Mouse (Mus musculus) 3134 (cell line): ENCODE results near the gene Sap30l.

ENCODE experiments used
- DNase-seq: peaks from one replicate; pipeline ENCODE4 v3.0.0-alpha.2; 2011; ENCODE audit warnings: low spot score; ENCODE audit not compliant: insufficient read length; ENCODE audit errors: extremely low read depth

Sap30l gene

DNA sequence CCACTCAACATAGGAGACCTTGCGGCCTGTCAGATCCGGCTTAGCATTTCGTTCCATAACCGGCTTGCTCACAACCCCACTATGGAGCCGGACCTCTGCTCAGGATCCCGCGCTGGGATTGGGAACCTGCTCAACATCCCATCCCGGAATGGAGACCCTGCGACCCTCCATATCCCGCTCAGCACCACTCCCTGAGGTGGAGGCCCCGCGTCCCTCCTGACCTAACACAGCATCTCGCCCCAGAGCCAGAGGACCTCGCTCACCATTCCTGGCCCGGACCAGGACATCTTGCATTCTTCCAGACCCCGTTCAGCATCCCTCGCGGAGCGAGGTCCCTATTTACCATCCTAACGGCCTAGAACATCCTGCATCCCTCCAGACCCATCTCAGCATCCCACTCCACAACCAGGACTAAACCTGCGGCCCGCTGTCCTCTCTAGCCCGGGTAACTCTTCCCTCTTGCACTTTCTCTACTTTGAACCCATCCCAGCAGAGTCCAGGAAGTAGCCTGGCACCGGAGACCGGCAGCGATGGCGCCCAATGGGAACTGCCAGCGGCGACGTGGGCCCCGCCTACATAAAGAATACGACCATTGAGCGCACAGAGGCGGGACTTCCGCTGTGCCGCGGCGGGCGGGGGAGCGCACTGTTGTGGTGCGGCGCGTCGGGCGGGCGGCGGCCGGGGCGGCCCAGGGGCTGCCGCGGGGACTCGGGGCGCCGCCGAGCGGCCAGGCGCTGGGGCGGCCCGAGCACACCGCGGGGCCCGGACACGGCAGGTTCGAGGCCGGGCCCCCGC lies at the start of gene Sap30l:
Sap30l (plus strand) TSS at position 667 of the 795 bp plus-strand sequence.
- peak; percentile 96 for DNase-seq

DNA sequence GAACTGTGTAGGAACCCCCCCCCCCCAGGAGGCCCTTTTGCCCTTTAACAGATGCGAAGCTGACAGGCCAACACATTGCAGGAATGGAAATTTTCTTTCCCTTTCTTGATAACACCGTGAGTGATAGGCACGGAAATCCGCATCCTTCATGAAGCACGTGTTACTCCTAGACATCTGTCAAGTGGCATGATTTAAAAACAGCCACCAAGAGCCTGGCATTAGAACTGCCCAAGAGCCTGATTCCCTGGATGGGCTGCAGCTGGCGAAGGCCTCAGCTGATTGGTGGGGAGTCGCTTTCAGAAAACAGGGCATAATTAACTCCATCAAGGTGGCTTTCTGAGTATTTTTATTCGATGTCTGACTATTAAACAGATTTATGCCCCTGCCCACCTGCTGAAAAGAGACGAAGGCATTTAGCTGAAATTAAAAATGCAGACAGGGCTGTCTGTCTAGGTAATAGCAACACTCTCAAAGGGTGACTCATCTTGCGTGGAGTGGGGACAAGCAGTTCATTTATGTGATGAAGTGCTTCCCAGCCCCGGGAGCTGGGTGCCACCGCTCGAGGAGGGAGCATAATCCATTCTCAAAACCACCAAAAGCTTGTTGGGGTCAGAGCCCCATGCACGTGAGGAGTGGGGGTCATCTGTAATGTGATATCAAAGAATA lies 47.8 kb upstream of the Sap30l start:
- no peak for DNase-seq

DNA sequence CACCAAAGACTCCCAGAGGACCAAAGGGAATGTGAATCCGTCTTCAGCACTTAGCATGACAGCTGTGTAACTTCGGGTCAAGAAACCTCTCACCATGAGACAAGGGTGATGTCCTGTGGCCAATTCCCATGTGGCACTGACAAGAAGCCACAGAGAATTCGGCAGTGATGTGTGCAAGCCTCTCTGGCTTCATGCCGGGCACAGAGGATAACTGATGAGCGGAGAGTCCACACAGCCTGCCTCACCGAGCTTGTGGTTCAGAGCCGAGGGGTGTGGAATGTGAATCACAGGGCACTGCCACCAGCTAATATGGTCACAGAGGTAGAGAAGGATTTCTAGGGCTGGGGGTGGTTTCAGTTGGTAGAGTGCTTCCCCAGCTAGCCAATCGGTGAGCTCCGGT lies 42.8 kb upstream of the Sap30l start:
- peak; percentile 78 for DNase-seq

DNA sequence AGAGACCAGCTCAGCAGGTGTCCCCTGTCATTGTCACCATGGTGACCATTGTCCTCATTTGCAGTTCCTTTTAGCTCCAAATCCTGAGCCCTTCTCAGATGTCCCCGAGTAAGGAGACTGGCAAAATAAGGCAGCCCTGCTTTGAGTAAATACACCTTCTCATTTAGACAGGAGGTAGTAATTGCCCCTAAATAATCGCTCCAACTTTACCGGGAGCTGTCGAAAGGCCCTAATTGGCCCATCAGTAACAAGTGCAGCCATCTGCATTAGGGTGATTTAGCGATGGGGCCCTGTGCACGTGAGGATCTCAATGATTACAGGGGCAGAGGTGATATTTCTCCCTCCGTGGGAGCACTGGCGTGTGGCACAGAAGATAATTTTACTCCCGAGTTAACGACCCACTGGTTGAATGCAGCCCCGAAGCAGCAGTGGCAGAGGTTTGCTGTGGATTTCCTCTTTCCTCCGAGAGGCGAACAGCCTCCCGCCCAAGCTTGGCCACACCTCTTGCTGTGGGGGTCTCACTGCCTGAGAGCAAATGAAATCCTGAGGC lies 40.9 kb upstream of the Sap30l start:
- DNase-seq = no peak

DNA sequence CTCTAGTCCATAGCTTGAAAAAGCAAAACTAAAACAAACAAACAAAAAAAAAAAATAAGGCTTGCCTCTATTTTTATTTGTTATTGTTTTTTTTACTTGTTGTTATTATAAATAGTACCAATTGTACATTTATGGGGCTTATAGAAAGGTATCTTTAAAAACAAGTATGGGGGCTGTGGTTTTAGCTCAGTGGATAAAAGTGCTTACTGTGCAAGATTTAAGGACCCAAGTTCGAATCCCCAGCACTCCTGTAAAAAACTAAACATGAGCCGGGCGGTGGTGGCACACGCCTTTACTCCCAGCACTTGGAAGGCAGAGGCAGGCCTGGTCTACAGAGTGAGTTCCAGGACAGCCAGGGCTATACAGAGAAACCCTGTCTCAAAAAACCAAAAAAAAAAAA lies 40.1 kb upstream of the Sap30l start:
- DNase-seq = no peak

DNA sequence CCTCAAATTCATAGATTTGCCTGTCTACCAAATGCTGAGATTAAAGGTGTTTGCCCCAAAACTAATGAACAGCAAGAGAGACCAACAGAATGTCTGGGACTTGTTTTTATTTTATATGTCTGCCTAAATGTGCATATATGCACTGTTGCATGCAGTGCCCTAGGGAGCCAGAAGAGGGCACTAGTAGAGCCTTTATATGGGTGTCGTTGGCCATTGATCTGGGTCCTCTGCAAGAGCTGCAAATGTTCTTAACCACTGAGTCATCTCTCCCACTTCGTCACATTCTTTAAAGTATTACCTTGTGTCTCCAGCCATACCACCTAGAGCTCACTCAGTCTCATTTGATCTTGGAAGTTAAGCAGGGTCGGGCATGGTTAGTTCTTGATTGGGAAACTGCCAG lies 37.3 kb upstream of the Sap30l start:
- no peak for DNase-seq

DNA sequence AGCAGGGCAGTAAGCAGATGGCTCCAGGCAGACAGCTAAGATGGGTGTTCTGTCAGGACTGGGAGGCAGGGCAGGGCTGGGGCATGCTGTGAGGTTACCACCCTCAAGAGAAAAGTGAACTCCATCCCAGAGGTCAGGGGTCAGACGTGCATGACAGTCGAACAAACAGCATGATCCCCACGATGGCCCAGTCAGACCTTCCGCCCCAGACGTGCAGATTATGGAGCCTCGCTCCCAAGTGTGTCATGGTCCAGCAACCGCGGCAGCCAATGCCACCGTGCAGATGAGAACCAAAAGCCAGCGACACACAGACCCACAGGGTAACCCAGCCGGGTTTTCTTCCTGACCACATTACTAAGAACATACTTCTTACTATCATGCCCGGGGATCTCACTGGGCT lies 34.8 kb upstream of the Sap30l start:
- DNase-seq = no peak

DNA sequence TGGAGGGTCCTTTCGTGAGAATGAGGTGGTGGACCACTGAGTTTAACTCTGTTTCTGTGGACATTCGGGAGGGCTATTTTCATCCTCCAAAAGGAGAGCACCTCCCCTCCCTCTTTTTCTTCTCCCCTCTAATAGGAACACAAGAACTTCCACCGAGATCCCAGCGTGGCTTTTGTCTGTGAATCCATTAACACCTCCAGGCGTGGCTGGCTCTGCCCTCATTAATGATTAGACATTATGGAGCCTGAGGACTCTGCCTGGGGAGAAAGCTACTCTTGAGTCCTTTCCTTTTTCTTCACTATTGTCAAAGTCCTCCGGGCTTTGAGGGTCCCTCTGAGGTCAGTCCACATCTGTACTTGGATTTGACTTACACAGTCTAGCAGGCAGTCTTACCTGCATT lies 34.3 kb upstream of the Sap30l start:
- no peak for DNase-seq

DNA sequence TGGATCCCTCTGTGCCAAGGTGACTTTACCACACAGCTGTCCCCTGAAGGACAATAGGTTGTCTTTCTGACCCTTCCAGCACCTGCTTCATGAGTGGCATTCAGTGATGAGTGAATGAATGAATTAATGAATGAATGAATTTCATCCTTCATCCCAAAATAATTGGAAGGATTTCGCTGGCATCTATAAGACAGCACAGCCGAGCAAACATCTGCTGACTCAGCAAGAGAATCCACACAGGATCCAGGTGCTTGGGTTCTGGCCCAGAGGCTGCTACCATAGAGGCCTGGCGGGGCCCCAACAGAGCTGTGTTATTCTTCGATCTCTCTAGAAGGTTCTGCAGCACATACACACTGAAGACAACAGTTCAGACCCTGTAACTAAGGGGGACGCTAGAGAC lies 30.7 kb upstream of the Sap30l start:
- no peak for DNase-seq

DNA sequence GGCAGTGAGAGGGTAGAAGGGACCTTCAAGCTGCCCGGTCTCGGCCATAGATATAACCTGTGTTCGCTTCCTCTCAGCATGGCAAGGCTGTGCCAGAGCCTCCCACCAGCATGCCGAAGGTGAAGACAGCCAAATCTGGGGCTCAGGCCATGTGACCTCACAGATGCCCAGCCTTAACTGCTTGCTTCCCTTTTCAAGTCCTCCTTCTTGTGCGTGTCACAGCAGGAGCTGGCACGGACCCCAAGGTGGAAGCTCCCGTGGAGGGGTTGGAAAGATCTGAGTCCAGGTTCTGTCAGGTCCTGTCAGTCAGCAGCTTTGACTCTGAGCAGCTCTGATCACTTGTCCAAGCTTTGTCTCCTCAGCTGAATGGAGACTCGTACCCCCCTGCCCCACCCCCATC lies 29.8 kb upstream of the Sap30l start:
- DNase-seq = no peak

DNA sequence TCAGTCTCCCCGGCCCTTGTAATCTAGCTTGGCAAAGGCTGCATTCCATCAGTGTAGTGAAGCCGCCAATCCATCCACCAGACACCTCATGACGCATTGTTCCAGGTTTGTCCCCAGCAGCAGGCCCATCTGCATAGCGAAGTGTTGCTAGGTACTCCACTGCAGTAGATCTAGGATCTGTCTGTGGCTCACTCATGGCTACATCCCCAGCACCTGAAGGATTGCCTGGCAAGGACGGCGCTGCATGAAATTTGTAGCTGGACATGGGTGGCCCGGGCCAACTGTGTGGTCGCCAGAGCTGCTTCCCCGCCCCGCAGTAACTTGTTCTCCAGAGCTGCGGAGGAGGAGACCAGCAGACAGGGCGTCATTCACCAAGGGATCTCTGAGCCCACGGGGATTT lies 28.0 kb upstream of the Sap30l start:
- no peak for DNase-seq

DNA sequence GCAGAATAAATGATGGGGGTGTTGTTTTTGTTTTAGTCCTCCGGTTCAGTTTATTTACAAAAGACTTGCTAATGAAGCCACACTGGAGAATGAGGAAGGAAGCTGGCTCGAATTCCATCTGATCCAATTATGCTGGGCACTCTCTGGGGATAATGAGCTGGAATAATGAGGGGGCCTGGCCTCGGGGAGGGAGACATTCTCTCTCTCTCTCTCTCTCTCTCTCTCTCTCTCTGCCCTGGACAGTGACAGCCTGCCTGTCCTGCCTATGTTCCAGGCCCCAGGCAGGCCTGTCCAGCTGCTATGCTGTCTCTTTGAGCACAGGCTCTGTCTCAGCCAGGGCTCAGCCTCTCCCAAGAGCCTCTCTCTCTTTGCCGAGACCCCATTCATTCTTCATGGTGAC lies 27.5 kb upstream of the Sap30l start:
- DNase-seq = no peak

DNA sequence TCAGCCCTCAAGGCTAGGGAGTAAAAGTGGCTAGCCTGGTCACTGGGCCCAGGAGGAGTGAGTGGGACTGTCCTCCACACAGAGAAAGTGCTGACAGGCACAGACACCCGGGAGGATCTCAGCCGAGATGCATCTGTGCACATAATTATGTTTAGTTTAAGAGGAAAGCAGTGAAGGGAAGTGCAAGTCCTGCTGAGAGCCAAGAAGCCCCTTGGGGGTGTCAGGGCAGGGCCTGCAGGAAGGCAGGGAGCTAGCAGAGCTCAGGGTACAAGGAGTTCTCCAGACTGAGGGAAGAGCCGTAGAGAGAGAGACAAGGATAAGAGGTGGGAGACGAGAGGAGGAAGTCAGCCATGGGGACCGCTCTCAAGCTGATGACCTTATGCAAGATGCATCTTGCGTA lies 25.6 kb upstream of the Sap30l start:
- DNase-seq = no peak

DNA sequence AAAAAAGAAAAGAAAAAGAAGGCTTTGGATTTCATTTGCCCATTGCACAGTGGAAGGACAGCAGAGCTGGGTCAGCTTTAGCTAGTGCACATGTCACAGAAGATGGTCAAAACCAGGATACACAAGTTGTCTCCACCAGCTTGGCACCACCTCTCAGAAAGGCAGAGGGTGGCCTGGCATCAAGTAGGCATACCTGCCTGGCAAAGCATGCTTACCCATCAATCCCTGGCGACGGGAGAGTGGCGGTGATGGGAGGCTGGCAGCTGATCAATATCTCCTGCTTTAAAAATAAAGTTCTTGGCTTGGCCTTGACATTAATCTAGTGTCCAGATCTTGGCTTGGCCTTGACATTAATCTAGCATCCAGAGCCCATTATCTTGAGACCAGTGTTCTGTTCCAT lies 24.9 kb upstream of the Sap30l start:
- DNase-seq = no peak

DNA sequence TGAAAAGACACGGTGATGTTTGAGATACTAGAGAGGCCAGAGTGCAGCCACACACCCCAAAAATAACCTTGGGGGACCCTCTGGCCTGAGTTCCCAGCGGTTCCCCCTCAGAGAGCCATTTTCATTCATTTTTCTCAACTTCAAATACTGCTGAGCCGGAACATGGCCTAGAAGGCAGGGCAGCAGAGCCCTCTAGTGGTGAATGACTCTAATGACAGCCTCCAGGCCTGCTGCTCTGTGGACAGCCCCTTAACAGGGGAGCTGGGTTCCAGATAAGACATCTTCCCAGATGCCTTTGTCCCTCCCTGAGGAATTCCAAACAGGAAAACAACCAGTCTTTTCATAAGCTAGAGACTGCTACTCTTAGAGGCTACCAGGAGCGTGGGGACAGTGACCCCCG lies 23.1 kb upstream of the Sap30l start:
- no peak for DNase-seq

DNA sequence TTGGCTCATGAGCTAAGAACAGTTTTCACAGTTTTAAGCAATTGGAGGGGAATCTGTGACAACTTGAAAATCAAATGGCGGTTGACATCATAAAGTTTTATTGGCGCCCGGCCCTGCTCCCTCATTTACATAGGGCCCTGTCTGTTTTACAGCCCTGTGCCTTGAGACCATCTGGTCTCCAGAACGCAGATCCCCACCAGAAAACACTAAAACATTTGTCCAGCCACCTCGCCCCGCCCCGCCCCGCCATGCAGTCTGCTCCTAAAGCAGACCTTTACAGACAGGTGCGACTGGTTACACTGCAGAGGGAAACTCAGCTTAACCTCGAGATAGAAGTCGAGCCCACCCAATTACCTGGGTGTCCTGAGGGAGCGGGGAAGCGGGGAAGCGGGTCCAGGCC lies 21.6 kb upstream of the Sap30l start:
- DNase-seq = no peak

DNA sequence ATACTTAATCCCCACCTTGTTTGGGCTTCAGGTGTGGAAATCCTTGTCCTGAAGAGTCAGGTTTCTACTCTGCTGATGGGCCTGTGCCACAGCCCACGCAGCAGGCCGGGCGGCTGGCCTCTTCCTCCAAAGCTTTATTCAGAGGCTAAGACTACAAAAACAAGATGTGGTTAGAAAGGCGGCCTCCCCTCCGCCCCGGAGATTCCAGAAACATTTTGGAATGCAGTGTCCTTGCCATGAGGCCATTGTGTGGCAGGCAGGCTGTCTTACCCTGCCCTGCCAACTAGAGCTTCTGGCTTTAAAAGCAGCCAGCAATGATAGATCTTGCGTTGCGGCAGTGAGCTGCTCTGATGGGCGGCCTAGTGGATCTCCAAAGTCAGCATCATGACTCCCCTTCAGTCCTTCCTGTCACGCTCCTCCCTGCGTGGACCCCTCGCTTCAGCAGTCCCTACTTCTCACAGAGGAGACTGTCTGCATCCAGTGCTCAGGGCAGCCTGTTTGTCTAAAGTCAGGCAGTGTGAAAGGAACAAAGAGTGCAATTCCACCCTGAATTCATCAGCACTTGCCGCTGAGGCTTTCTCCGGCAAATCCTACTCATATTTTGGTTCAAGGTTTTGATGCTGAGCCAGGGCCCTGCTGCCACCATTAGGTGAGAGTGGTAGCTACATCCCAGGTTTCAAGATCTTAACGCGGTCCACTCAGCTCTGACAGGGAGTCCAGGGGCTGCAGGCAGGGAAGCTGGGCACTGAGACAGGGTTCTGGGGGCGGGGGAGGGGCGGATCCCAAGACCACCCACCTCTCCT lies 14.6 kb upstream of the Sap30l start:
- DNase-seq = no peak

DNA sequence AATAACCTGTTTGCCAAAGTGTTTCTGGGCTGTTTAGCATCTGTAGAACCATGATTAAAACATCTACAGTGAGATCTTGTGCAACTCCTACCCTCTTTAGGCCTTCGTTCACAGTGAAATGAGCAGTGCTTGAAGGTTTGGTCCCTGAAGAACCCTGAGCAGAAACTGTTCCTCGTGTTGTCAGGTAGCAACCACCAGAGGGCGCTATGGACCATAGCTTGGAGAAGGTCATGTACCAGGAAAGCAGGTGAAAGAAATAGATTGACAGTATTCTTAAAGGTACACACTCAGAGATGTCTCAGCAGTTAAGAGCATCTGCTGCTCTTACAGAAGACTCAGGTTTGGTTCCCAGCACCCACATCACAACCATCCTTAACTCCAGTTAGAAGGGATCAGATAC lies 13.5 kb upstream of the Sap30l start:
- DNase-seq = no peak

DNA sequence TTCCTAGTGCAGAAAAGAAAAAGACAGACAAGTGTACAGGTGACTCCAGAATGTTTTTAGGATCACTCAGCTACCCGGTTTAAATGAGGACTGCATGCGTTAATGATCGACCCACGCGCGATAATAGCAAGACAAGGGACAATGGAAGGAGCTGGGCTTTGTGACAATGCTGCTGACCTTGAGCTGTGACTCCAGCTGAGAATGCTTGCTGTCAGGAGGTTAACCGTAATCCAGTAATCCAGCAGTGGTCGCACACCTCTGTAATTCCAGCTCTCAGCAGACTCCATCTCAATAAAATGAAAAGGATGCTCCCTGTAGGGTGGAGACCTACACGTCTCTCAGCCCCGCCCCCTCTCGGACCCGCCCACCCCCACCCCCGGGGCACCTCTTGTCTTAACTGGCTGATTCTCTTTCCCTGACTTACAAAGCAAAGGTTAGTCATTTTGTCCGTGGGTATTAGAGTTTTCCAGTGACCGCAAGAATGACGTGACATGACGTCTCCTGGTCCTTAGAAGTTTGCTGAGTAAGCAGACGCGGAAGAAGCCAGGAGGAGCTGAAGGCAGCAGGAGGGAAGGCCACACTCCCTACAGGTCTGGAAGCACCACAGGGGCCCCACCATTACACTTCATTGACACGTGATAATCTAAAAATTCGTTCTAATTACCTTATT lies 10.4 kb upstream of the Sap30l start:
- DNase-seq = peak; percentile 80

DNA sequence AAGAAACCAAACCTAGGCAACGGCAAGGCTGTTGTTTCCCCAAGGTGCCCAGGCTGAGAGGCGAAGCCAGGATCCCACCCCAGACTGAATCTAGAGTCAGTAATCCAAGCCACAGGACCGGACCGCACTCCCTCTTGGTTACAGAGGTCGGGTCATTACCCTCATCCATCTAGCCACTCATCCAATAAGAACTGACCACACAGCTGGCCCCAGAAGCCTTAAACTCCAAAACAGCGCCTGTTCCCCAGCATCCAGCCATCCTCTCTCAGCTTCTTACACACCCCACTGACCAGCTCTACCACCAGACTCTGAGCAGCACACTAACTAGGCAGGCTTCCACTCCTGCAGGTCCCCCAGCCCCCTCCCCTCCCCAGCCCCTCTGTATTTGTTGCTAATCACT lies 6.4 kb upstream of the Sap30l start:
- no peak for DNase-seq

DNA sequence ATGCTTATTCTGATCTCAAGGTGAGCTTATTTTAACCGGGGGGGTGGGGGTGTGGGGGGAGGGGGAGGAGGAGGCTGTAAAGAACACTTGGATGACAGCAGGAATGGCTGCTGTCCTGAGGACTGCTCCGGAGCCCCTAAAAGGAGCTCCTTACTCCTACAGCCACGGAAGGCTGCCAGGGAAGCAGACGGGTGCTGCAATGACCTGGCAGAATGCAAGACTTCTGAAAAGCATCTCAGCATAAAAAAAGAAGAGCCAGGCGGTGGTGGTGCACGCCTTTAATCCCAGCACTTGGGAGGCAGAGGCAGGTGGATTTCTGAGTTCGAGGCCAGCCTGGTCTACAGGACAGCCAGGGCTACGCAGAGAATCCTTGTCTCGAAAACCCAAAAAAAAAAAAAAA lies 3.6 kb upstream of the Sap30l start:
- no peak for DNase-seq
